Mouse (Mus musculus) heart, adult 2 months (tissue): ENCODE data around the gene Irf2bp2.

Source experiments
- CTCF ChIP-seq: fragments of 200-600 bp; IDR thresholded peaks from 2 replicates; pipeline ENCODE4 v1.8.1; 2022; ENCODE audit warnings: antibody characterized with exemption, mild to moderate bottlenecking, moderate library complexity
- EP300 ChIP-seq: fragments of 200-500 bp; IDR thresholded peaks from 2 replicates; pipeline ENCODE4 v1.6.1; 2011; ENCODE audit warnings: low read depth, low read length, control low read depth; ENCODE audit not compliant: insufficient read depth
- POLR2A ChIP-seq: fragments of 200-500 bp; IDR thresholded peaks from 2 replicates; pipeline ENCODE4 v1.6.1; 2011; ENCODE audit warnings: mild to moderate bottlenecking, low read depth, low read length, control low read depth; ENCODE audit not compliant: insufficient read depth

DNA sequence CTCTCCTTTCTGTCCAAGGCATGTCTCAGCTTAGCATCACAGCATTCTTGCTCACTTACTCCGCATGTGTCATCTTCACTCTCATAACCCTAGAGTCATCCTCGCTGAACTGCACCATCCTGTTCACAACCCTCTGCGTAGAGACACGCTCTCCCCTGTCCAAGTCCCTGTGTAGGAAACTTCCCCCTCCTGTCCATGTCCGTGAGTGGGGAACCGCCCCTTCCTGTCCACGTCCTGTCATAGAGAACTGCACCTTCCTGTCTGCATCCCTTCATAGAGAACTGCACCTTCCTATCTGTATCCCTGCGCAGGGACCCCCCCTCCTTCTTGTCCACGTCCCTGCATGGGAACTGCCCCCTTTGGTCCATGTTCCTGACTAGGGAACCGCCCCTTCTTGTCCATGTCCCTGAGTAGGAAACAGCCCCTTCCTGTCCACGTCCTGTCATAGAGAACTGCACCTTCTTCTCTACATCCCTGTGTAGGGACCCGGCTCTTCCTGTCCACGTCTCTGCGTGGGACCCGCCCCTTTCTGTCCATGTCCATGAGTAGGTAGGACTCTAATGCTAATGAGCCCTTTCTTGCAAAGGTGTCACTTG is 22.6 kb downstream of the Irf2bp2 start:
- 0 out of 2 replicates have a peak, but pooled peaks have one; percentile 10 for TF ChIP-seq CTCF
- no peak for TF ChIP-seq POLR2A
- TF ChIP-seq EP300 = no peak
